In genomic region chr10:79696129-79696651, GRCm38 (mm10) we compare ENCODE assay signal across 9 mouse cellular contexts. TPM values are rescaled to one million over a fixed set of nuclear protein-coding genes. Genes with fewer than 3 reads are reported as not detected.
A peak's percentile ranks its signal among the peaks of the same experiment; 100 is the strongest.
DNase-seq lines count a peak whose midpoint lies in the region; ATAC-seq lines count a peak whose summit lies in the region.
"Had no signal": no experiment of that assay in that cellular context is flagged by ENCODE, and none has a peak within 500 bp of the region (broad histone marks: within the 10 kb centered on the region; RNA-seq: fewer than 3 reads in every experiment).

No protein-coding gene starts in this region.

- H3K27ac ChIP-seq in forebrain, embryonic 15.5 days (replicated peaks): 0 out of 2 replicates have a peak overlapping the region, but pooled peaks have one; percentile 8
- no peak overlapping the region for H3K27ac ChIP-seq in forebrain, embryonic 11.5 days (ENCODE audit: low read depth, low read length)
- H3K27ac ChIP-seq in heart, embryonic 16.5 days (ENCODE audit: low read length): peak overlapping the region; percentile 84

- no peaks in the 10 kb centered on the region for H3K36me3 ChIP-seq in forebrain, embryonic 15.5 days
- no peaks in the 10 kb centered on the region for H3K36me3 ChIP-seq in forebrain, embryonic 11.5 days (ENCODE audit: control insufficient read depth, insufficient read depth, low read length)
- no peaks in the 10 kb centered on the region for H3K36me3 ChIP-seq in heart, embryonic 16.5 days (ENCODE audit: control insufficient read depth, insufficient read depth)

- no peak for ATAC-seq in forebrain, embryonic 15.5 days (replicated peaks)
- no peak for ATAC-seq in forebrain, embryonic 11.5 days (replicated peaks; ENCODE audit: low FRiP score)
- peak; percentile 24; the same call in 1 of the 2 replicates for ATAC-seq in heart, embryonic 16.5 days (replicated peaks; ENCODE audit: extremely low read depth, insufficient read depth, low FRiP score)

- H3K4me3 ChIP-seq in forebrain, embryonic 15.5 days: no peak overlapping the region
- no peak overlapping the region for H3K4me3 ChIP-seq in forebrain, embryonic 11.5 days (ENCODE audit: low read depth, low read length)
- H3K4me3 ChIP-seq in heart, embryonic 16.5 days (ENCODE audit: low read length): no peak overlapping the region

- H3K4me2 ChIP-seq in forebrain, embryonic 15.5 days (replicated peaks): no peak overlapping the region
- no peak overlapping the region for H3K4me2 ChIP-seq in forebrain, embryonic 11.5 days (ENCODE audit: low read depth, low read length, severe bottlenecking)
- peak overlapping the region; percentile 13; the same call in 1 of the 2 replicates for H3K4me2 ChIP-seq in heart, embryonic 16.5 days (ENCODE audit: low read depth, low read length)

- 70% methylated on average over 9 of the region's 9 CpGs for WGBS in forebrain, embryonic 15.5 days
- 67% methylated on average over 9 of the region's 9 CpGs for WGBS in forebrain, embryonic 11.5 days
- 39% methylated on average over 9 of the region's 9 CpGs for WGBS in heart, embryonic 16.5 days

- DNase-seq in forebrain, embryonic 11.5 days (ENCODE audit: low spot score): no peak
- DNase-seq in Muller cell, postnatal 12 days (ENCODE audit: inconsistent ontology term): peak; percentile 89
- DNase-seq in lung, adult 18-20 months: peak; percentile 56 to 58
- no peak for DNase-seq in ovary, adult 18-20 months (ENCODE audit: low spot score)
- no peak for DNase-seq in layer of hippocampus, postnatal 10 days (ENCODE audit: low spot score in 2 of 2)
- DNase-seq in gastrocnemius, postnatal 4 days (ENCODE audit: low spot score in 2 of 2): no peak
- DNase-seq: thymus, postnatal 25 days had no signal

- no peaks in the 10 kb centered on the region for H3K27me3 ChIP-seq in forebrain, embryonic 15.5 days
- no peaks in the 10 kb centered on the region for H3K27me3 ChIP-seq in forebrain, embryonic 11.5 days (ENCODE audit: control insufficient read depth, insufficient read depth, low read length)
- H3K27me3 ChIP-seq in heart, embryonic 16.5 days (ENCODE audit: control insufficient read depth, insufficient read depth, low read length): no peaks in the 10 kb centered on the region

- H3K4me1 ChIP-seq in forebrain, embryonic 15.5 days: peaks cover 12% of the 10 kb centered on the region
- H3K4me1 ChIP-seq in forebrain, embryonic 11.5 days (replicated peaks; ENCODE audit: control insufficient read depth, insufficient read depth, low read length): no peaks in the 10 kb centered on the region
- H3K4me1 ChIP-seq in heart, embryonic 16.5 days (ENCODE audit: control insufficient read depth, insufficient read depth, low read length): peaks cover 28% of the 10 kb centered on the region

- no peak overlapping the region for H3K9ac ChIP-seq in forebrain, embryonic 15.5 days (replicated peaks)
- H3K9ac ChIP-seq in forebrain, embryonic 11.5 days (ENCODE audit: low read length): no peak overlapping the region
- H3K9ac ChIP-seq in heart, embryonic 16.5 days (ENCODE audit: low read length): peak overlapping the region; percentile 22; the same call in 1 of the 2 replicates

- no peaks in the 10 kb centered on the region for H3K9me3 ChIP-seq in forebrain, embryonic 15.5 days
- H3K9me3 ChIP-seq in forebrain, embryonic 11.5 days (ENCODE audit: control insufficient read depth, low read length): no peaks in the 10 kb centered on the region
- no peaks in the 10 kb centered on the region; the same call in 1 of the 2 replicates for H3K9me3 ChIP-seq in heart, embryonic 16.5 days (replicated peaks; ENCODE audit: control insufficient read depth, low read length)

RNA-seq across cellular contexts. Expression of gene Gzmm, which starts 7.4 kb away (rescaled TPM):
- 2.0 and 2.3 TPM in 2 replicates for polyA plus RNA-seq in forebrain, embryonic 15.5 days (2015; fragmentation: Nextera tagmentation; extraction: Ambion mirVana)
- polyA plus RNA-seq in forebrain, embryonic 11.5 days (2014; fragmentation: Nextera tagmentation; extraction: Ambion mirVana): 0.81 and 0.92 TPM in 2 replicates
- 1.1 and 1.3 TPM in 2 replicates for polyA plus RNA-seq in heart, embryonic 16.5 days (2015; fragmentation: Nextera tagmentation; extraction: Ambion mirVana)
- total RNA-seq in layer of hippocampus, postnatal 10 days (2021): 1 to 10 TPM; 1.6 to 1.8 TPM
- 1 to 10 TPM; 2.5 to 3.8 TPM for total RNA-seq in gastrocnemius, postnatal 4 days (2021)

RNA-seq across cellular contexts. Expression of gene Bsg, which starts 8.1 kb away (rescaled TPM):
- 689 and 728 TPM in 2 replicates for polyA plus RNA-seq in forebrain, embryonic 15.5 days (2015; fragmentation: Nextera tagmentation; extraction: Ambion mirVana)
- 551 and 582 TPM in 2 replicates for polyA plus RNA-seq in forebrain, embryonic 11.5 days (2014; fragmentation: Nextera tagmentation; extraction: Ambion mirVana)
- 1,046 and 1,072 TPM in 2 replicates for polyA plus RNA-seq in heart, embryonic 16.5 days (2015; fragmentation: Nextera tagmentation; extraction: Ambion mirVana)
- total RNA-seq in layer of hippocampus, postnatal 10 days (2021): 100 to 1,000 TPM; 692 to 694 TPM
- total RNA-seq in gastrocnemius, postnatal 4 days (2021): 100 to 1,000 TPM; 390 to 392 TPM

RNA-seq across cellular contexts. Expression of gene Cdc34, which starts 14.2 kb away (rescaled TPM):
- polyA plus RNA-seq in forebrain, embryonic 15.5 days (2015; fragmentation: Nextera tagmentation; extraction: Ambion mirVana): 75.7 and 81.2 TPM in 2 replicates
- polyA plus RNA-seq in forebrain, embryonic 11.5 days (2014; fragmentation: Nextera tagmentation; extraction: Ambion mirVana): 180 and 185 TPM in 2 replicates
- polyA plus RNA-seq in heart, embryonic 16.5 days (2015; fragmentation: Nextera tagmentation; extraction: Ambion mirVana): 98.0 and 101 TPM in 2 replicates
- 10 to 100 TPM; 54.8 to 56.2 TPM for total RNA-seq in layer of hippocampus, postnatal 10 days (2021)
- 100 to 1,000 TPM; 307 to 315 TPM for total RNA-seq in gastrocnemius, postnatal 4 days (2021)

RNA-seq across cellular contexts. Expression of gene Hcn2, which starts 20.2 kb away (rescaled TPM):
- 0.64 and 0.69 TPM in 2 replicates for polyA plus RNA-seq in forebrain, embryonic 15.5 days (2015; fragmentation: Nextera tagmentation; extraction: Ambion mirVana)
- 0.15 and 0.40 TPM in 2 replicates for polyA plus RNA-seq in forebrain, embryonic 11.5 days (2014; fragmentation: Nextera tagmentation; extraction: Ambion mirVana)
- not detected in 2 replicates for polyA plus RNA-seq in heart, embryonic 16.5 days (2015; fragmentation: Nextera tagmentation; extraction: Ambion mirVana)
- total RNA-seq in layer of hippocampus, postnatal 10 days (2021): 10 to 100 TPM; 82.8 to 84.2 TPM
- total RNA-seq in gastrocnemius, postnatal 4 days (2021): under 1 TPM; 0.96 TPM

RNA-seq across cellular contexts. Expression of gene Tpgs1, which starts 27.0 kb away (rescaled TPM):
- polyA plus RNA-seq in forebrain, embryonic 15.5 days (2015; fragmentation: Nextera tagmentation; extraction: Ambion mirVana): 80.0 and 83.6 TPM in 2 replicates
- polyA plus RNA-seq in forebrain, embryonic 11.5 days (2014; fragmentation: Nextera tagmentation; extraction: Ambion mirVana): 59.7 and 65.2 TPM in 2 replicates
- 45.5 and 47.0 TPM in 2 replicates for polyA plus RNA-seq in heart, embryonic 16.5 days (2015; fragmentation: Nextera tagmentation; extraction: Ambion mirVana)
- 10 to 100 TPM; 68.5 to 80.9 TPM for total RNA-seq in layer of hippocampus, postnatal 10 days (2021)
- 10 to 100 TPM; 21.2 to 21.6 TPM for total RNA-seq in gastrocnemius, postnatal 4 days (2021)

Comparison
In these comparisons a context has a peak if more than half of its experiments do, and no peak if none do; other contexts are left out.
1. DNase-seq: peak in Muller cell, postnatal 12 days (single experiment) and lung, adult 18-20 months (2 of 2); none in forebrain, embryonic 11.5 days (single experiment), ovary, adult 18-20 months (single experiment), layer of hippocampus, postnatal 10 days (0 of 2) and gastrocnemius, postnatal 4 days (0 of 2).